Mouse (Mus musculus) G1E (cell line): ENCODE measurements around the gene Hoxd11.

Experiments
- CTCF ChIP-seq: IDR thresholded peaks from 2 replicates; pipeline ENCODE4 v1.5.1; 2012; ENCODE audit warnings: low read depth, low read length, inconsistent platforms, mixed read lengths
- GATA1 ChIP-seq: IDR thresholded peaks from 2 replicates; pipeline ENCODE4 v1.6.1; 2012; ENCODE audit warnings: borderline replicate concordance, low read length, inconsistent platforms, mixed read lengths
- POLR2AphosphoS5 ChIP-seq: IDR thresholded peaks from 2 replicates; pipeline ENCODE4 v1.6.1; 2012; ENCODE audit warnings: low read depth, low read length, inconsistent platforms; ENCODE audit not compliant: insufficient replicate concordance

- TF ChIP-seq CTCF: no peak
- no peak for TF ChIP-seq GATA1
- no peak for TF ChIP-seq POLR2AphosphoS5
Observed at GRCm38 (mm10) chr2:74710929-74711543, 31.7 kb downstream of the Hoxd11 start.
